Mouse (Mus musculus) embryo, embryonic 10 days (tissue): ENCODE measurements around the gene Rbm34.
"Not testable (repeated sequence)": the region's sequence is repeated elsewhere in the genome, so short reads cannot be mapped to it uniquely, and the experiment has no call there.

ENCODE experiments used
- DNase-seq: peaks from one replicate; pipeline ENCODE4 v3.0.0-alpha.2; 2015; ENCODE audit warnings: low spot score

Gene Rbm34

GRCm38 (mm10) chr8:126970579-126971313 lies at the start of gene Rbm34:
Gene Rbm34, minus strand, starts transcription at chr8:126971071.
- peak; percentile 96 for DNase-seq

DNA sequence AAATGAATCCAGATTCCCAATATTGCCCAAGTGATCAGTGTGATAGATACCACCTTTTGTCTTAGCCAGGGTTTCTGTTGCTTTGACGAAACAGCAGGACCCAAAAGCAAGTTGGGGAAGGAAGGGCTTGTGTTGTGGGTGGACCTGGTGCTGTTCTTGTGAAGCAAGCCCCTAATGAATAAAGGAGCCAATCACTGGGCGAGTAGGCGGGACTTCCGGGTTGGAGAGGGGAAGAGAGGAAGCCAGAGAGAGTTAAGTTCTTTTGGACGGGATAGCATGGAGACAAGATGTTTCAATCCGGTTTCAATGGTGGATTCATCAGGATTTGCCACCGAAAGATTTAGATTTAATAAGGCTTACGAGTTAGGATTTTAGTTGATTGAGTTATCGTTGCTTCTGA lies 40.8 kb upstream of the Rbm34 start:
- DNase-seq: no peak

DNA sequence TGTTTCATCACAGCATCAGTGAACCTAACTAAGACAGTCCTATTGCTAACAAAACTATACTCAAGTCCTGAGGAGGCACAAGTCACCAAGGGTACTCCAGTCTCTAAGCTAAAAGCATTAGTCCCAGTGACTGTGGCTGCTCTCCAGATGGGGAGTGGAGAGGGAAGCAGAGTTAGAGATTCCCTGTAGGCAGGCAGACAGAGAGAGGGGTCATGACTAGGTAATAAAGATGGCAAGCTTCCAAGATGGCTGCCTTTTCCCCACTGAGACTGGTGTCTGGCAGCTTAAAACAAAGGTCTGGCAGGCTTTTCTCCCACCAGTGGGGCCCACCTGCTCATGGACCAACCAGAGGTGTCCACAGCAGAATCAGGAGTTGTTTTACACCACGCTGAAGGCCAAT lies 23.6 kb upstream of the Rbm34 start:
- no peak for DNase-seq

- DNase-seq: peak; percentile 27
Observed at GRCm38 (mm10) chr8:126989363-126990153, 18.7 kb upstream of the Rbm34 start.

DNA sequence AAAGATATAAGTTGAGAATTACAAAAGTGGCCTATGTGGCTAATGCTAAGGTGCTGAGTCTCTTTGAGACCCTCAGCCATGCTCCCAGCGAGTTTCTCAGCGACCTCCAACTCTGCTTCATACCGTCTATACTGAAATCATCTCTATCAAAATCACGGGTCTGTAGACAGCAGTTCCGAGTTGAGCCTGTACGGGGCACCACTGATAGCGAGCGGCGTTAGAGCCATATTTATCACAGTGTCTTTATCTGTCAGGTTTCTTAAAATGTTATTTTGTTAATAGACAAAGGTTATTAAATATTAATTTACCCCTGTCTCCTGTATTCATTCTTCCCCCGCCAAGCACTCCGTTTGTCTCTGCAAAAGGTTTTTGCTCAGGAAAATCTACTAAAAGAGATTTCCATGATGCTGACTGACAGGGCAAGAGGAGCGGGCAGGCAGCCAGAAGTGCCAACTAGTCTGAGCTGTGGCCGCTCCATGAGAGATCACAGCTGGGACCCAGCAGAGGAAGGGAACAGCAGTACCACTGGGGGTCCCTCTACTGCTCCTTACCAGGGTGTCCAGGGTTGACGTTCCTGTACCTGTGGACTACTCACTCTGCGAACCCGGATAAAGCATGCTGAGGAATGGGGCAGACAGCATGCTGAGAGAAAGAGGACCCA lies 17.6 kb upstream of the Rbm34 start:
- no peak for DNase-seq

DNA sequence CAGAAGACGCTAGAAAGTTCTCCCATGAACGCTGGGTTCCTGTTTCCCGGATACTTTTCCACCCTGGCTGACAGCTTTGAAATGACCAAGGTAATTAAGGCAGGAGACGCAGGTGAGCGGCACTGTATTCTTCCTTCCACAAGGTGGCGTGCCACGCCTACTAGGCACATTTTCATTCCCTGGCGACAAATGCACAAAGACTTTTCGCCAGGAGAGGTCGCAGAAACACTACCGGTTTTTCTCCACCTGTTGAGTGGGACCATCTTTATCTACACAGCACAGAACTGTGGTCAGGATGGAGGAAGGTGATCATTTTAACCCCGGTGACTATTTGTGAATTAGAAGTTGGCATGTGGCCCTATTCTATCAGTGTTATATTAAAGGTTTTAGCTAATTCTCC lies 15.6 kb upstream of the Rbm34 start:
- DNase-seq: peak; percentile 95

- no peak for DNase-seq
Observed at GRCm38 (mm10) chr8:126980046-126980445, 9.2 kb upstream of the Rbm34 start.

GRCm38 (mm10) chr8:126979091-126979920 lies 8.4 kb upstream of the Rbm34 start:
- peak; percentile 28 for DNase-seq

DNA sequence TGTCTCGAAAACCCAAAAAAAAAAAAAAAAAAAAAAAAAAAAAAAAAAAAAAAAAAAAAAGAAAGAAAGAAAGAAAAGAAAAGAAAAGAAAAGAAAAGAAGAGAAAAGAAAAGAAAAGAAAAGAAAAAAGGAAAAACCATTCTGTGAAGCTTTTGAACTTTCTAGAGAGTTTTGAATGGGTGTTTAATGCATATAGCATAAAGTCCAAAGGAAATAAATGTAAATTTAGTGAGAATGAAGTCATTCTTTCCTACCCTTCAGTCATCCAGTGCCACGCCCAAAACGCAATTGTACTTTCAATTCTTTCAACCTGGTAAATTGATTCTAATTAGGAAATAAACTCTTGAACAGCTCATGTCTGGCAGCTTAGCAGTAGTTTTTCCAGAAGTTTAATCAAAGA lies 7.7 kb upstream of the Rbm34 start:
- DNase-seq: not testable (repeated sequence)

- no peak for DNase-seq
Observed at GRCm38 (mm10) chr8:126978028-126978427, 7.2 kb upstream of the Rbm34 start.

- no peak for DNase-seq
Observed at GRCm38 (mm10) chr8:126976608-126977348, 5.9 kb upstream of the Rbm34 start.

GRCm38 (mm10) chr8:126975706-126976105 lies 4.8 kb upstream of the Rbm34 start:
- DNase-seq: peak; percentile 78

DNA sequence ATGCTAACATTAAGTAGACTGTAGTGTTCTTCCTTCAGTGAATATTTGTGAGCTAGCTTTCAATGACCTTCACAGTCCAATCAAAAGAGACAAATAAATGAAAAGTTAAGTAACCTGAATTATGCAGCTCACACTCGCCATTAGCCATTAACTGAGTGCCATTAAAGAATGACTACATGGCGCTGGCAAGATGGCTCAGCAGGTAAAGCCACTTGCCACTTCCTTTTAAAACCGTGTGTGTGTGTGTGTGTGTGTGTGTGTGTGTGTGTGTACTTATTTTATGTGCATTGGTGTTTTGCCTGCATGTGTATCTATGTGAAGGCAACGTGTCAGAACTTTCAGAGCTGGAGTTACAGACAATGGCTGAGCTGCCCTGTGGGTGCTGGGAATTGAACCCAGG lies 3.6 kb upstream of the Rbm34 start:
- DNase-seq: no peak

DNA sequence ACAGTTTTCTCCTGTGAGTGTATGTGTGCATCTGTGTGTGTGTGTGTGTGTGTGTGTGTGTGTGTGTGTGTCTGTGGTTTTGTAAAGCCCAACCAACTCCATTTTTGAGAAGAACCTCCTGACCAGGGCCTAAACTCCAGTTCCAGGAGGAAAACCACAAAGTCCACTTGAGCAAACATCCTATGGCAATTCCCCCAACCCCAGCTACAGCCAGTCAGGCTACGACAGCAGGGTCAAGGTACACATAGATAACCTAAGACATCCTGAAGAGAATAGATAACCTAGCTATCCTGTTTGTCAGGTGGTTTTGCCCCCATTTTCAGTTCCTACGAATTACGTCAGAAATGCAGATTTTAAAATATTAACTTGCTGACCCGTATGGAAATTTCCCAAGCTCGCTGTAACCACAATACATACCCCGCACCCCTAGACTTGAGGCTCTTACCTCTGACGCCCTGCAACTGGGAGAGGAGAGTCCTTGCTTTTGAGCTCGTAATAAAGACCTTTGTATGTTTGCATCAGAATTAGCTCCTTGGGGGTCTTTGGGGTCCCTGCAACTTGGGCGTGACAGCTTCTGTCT lies 2.9 kb upstream of the Rbm34 start:
- no peak for DNase-seq

- DNase-seq: no peak
Observed at GRCm38 (mm10) chr8:126972649-126973048, 1.8 kb upstream of the Rbm34 start.

- no peak for DNase-seq
Observed at GRCm38 (mm10) chr8:126972102-126972501, 1.2 kb upstream of the Rbm34 start.

DNA sequence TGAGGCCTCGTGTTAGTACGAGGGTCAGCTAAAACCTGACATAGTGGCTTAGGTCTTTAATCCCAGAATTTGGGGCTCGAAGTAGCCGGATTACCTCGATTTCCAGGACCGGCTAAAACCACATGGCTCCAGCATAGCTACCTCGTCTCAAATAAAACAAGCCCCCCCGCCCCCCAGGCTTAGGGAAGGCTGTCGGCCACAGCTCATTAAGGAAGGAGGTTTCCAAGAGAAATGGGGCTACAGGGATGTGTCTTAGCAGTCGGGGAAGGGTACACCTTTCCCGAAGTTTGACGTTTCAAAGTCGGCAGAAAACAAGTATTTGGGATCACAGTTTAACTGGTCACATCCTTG lies 418 bp upstream of the Rbm34 start:
- no peak for DNase-seq

DNA sequence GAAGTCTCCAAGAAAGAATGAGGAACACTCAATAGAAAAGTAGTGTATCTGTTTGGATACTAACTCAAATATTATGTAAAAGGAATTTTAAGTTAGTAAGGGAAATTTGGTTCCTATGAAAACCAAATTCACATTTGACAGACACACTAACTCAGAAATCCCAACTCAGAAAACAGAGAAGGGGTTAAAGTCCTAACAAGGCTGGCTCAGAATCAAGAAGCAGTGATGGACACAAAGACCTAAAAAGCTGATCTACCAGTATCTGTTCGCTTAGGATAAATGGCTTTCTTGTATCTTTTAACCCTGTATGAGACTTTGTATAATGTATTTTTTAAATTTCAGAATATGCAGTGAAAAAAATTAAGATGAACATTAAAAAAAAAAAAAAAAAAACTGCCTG lies 1.3 kb downstream of the Rbm34 start:
- no peak for DNase-seq

DNA sequence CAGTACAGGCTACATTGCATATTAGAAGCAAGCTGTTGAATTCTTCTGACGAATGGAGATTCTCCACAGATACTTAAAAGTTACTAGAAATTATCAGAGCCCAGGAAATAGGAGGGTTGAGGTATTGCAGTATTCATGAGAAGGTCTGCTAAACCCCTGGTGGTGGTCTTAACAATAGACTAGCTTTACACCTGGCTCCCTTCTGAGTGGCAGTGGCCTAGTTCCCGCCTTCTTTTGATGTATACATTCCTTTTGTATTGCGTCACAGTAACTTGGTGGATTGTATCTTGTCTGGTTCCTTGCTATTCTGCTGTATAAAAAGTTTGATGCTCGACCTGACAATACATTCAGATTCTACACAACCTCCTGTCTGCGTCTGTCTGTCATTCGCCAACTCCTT lies 2.8 kb downstream of the Rbm34 start:
- DNase-seq: no peak

DNA sequence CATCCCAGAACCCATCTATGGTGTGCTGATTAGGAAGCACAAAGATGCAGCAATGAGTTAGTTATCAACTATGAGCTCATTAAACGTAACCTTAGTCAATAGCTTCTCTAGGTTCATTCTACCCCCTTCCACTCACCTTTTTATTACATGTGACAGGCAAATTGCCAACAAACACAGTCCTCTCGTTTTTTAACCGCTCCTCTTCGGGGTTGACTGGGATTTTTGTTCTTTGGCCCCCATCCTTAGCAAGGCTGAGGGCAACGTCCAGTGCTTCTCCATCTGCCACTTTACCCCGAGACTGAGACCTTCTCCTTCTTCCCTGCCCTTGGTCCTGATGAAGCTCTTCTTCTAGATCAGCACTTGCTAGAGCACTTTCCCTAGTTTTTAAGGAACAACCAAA lies 5.6 kb downstream of the Rbm34 start:
- no peak for DNase-seq

GRCm38 (mm10) chr8:126962871-126963270 lies 8.0 kb downstream of the Rbm34 start:
- DNase-seq: no peak
